Mouse (Mus musculus) brain, embryonic 14.5 days (tissue): ENCODE measurements around the gene Fbxw9. TPM values are rescaled to one million over a fixed set of nuclear protein-coding genes. Genes with fewer than 3 reads are reported as not detected.
A peak's percentile ranks its signal among the peaks of the same experiment; 100 is the strongest.

Source experiments
- DNase-seq: peaks from one replicate; pipeline ENCODE4 v3.0.0-alpha.2; 2011; ENCODE audit warnings: low read depth
- CTCF ChIP-seq: fragments of 200-500 bp; IDR thresholded peaks from 2 replicates; pipeline ENCODE4 v1.5.1; 2012; ENCODE audit warnings: inconsistent platforms, mild to moderate bottlenecking, moderate library complexity, borderline replicate concordance; ENCODE audit not compliant: insufficient read depth, insufficient read length; ENCODE audit errors: extremely low read depth
- POLR2A ChIP-seq: fragments of 200-500 bp; IDR thresholded peaks from 2 replicates; pipeline ENCODE4 v1.6.1; 2012; ENCODE audit warnings: mild to moderate bottlenecking, inconsistent platforms, borderline replicate concordance; ENCODE audit not compliant: poor library complexity, insufficient read depth, insufficient read length, severe bottlenecking; ENCODE audit errors: extremely low read depth
- polyA plus RNA-seq: library from polyadenylated mRNA; depleted of rRNA; stranded (reverse); fragments of >200 nt; gene quantifications from 2 replicates; pipeline ENCODE4 v1.2.3, GENCODE M21; 2012

Fbxw9 gene
- polyA plus RNA-seq, 1 experiment: 102 TPM

DNA sequence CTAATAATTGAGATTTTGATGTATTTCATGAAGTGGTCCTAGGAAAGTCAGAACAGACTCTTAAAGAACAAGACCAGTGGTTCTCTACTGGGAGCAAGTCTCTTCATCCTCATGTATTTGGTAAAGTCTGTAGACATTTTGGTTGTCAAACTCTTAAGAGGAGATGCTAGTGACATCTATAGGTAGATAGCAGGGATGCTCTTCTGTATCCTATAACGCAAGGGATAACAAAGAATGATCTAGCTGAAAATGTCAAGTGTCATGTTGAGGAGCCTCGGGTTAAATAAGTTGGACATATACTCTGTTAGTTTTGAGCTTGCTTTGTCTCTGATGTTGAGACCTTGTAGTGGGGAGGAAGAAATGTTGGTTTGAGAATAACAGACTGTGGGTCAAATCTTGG lies 31.9 kb upstream of the Fbxw9 start:
- TF ChIP-seq POLR2A (no peak), CTCF (no peak)
- peak; percentile 35 for DNase-seq

DNA sequence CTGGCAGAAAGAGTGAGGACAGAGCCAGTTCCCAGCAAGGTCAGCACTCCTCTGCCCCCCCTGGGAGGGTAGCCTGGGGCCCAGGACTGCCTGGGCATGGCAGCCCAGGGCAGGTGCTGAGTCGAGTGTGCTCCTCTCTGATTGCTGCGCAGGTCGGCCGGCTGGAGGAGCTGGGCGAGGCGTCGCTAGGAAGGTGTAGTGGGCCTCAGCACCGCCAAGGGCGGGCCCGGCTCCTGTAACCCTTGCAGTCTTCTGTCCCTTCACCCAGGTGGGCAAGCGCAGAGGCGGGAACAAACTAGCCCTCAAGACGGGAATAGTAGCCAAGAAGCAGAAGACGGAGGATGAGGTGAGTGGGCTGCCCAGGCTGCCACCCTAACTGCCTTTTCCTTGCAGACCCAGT lies 30.6 kb upstream of the Fbxw9 start:
- TF ChIP-seq POLR2A: no peak
- no peak for TF ChIP-seq CTCF
- no peak for DNase-seq

DNA sequence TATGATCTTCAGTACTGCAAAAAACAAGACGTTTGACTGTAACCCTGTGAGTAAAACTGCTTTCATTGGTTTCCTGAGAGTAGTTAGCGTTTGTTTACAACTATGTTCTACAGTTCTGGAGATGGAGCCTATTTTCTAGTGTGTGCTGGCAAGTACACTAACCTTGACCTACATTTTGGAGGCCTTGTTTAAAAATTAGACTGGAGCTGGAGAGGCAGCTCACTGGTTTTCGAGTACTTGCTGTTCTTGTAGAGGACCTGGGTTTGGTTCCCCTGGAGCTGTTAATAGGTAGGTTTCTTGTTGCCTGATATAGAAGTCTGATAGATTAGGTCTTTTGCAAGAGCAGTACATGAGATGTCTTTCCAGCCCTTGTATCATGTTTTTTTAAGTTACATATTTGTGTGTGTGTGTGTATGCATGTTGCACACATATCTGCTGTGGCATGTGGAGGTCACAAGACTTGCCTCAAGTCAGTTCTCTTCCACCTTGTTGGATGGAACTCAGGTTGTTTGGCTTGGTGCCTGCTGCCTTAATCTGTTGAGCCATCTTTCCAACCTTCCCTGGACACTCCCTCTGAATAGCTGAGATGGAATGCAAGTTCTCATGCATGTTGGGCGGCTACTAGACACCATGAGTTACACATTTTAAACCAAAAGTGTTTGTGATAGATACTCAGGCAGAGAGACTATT lies 27.1 kb upstream of the Fbxw9 start:
- TF ChIP-seq POLR2A (no peak), CTCF (no peak)
- no peak for DNase-seq

DNA sequence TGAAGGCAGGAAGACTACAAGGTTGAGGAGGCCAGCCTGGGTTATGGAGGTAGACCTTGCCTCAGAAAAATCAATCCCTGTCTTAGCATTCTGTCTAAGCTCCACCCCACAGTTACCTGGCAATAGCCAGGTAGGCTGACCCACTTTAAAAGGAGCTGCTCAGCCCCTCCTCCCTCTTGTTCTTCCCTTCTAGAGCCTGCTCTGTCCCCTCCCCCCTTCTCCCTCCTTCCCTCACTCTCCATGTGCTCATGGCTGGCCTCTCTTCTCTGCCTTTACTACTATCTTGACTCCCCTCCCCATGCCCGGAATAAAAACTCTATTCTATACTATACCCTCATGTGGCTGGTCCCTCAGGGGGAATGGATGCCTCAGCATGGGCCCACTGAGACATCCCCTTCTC lies 26.0 kb upstream of the Fbxw9 start:
- no peak for TF ChIP-seq CTCF
- no peak for TF ChIP-seq POLR2A
- no peak for DNase-seq

DNA sequence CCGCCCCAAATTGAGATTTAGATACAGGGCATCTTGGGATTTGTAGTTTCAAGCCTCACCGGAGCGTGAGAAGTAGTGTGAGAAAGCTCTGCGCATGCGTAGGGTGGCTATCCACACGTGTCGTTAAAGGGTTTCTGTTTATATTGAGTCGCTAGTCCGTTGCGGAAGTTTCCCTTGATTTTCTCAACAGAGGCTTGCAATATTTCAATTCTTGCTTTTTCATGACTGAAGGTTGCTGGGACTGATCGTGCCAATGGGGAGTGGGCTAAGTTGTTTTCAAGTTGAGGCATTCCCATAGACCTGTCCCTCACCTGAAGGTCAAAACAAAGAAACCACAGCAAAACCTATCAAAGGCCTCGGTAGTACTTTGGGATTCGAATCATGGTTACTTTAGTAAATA lies 25.1 kb upstream of the Fbxw9 start:
- TF ChIP-seq POLR2A: no peak
- no peak for TF ChIP-seq CTCF
- DNase-seq: peak; percentile 92

DNA sequence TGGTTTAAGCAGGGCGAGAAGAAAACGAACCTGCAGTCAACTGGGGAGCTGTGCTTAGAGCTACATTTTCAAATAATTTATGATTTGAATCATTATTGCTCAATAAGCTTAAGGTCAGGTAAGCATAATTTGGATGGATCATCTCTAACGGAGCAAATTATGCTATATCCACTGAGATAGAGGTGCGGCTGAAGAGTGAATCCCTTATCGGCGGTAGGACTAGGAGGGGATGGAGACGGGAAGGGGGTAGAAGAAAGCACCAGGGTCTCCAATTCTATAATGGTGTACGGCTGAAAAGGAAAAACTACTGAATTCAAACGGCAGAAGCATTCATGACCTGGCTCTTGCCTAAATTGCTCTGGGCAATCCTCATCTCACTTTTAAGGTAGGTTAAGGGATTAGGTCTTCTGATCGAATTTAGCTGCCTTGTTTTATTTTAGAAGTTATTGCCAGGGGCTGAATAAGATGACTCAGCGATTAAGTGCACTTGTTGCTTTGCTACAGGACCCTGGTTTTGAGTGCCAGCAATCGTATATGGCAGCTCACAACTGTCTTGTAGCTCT lies 24.6 kb upstream of the Fbxw9 start:
- TF ChIP-seq CTCF (no peak), POLR2A (no peak)
- DNase-seq: no peak

DNA sequence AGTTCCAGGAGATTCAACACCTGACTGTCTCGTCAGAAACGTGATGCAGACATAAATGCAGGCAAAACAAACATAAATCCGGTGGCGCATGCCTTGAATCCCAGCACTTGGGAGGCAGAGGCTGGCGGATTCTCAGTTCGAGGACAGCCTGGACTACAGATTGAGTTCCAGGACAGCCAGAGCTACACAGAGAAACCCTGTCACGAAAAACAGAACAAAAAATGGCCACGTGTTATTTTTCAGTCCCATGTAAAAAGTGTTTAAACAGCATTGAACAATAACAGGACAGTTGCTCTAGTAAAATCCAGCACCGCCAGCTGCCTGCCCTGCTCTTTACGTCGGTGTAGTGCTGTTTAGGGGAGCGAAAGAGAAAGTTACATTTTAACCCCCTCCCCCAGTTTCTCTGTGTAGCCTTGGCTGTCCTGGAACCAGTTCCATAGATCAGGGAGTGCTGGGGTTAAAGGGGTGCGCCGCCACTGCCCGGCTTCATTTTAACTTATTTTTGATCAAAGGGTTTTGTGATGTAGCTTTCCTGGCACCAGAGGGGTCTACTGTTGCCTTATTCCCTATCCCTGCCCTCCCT lies 24.0 kb upstream of the Fbxw9 start:
- TF ChIP-seq POLR2A (no peak), CTCF (no peak)
- peak; percentile 36 for DNase-seq

DNA sequence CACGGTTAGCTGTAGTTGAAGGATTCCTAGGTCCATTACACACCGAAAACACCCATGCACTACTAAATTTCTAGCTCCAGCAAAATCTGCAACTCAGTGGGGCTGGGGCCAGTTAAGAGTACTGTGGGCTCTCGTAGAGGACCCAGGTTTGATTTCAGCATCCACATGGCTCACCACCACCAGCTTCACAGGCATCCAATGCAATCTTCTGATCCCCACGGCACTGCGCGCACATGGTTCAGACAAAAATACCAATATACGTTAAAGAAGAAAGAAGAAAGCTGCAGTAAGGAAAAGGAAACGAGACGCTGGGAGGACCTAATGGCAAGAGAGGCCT lies 23.5 kb upstream of the Fbxw9 start:
- DNase-seq: no peak
- TF ChIP-seq POLR2A (no peak), CTCF (no peak)

DNA sequence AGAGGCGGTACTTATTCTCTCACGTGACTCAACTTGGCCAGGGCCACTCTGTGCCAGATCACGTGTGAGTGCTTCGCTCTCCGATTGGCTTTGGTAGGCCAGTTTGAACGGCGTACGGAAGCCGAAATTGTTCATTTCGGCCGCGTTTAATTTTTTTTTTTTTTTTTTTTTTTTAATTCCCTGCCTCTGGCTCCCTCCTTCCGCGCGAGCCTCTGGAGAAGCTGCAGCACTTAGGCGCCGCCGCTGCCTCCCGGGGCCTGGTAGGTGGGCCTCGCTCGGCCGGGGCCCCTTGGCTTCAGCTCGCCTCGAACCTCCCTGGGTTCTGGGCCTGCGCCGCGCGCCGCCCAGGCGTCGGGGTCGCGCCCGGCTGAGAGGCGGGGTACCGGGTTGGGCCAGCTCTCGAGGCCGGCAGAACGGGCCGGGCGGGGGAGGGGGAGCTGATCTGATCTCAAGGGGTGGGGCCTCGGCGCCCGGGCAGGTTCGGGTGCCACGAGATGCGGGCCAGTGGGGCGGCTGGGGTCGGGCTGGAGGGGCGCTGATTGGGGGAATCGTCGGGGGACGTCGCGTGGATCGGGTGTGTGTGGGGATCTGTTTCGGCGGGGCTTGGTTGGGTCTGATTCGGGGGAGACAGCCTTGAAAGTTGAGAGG lies 23.0 kb upstream of the Fbxw9 start, which contains the start of gene Tnpo2:
Gene Tnpo2 (plus strand): TSS at position 198 of the 648 bp plus-strand sequence.
- TF ChIP-seq CTCF: no peak
- TF ChIP-seq POLR2A: 0 out of 2 replicates have a peak, but pooled peaks have one; percentile 8
- peak; percentile 99 for DNase-seq

DNA sequence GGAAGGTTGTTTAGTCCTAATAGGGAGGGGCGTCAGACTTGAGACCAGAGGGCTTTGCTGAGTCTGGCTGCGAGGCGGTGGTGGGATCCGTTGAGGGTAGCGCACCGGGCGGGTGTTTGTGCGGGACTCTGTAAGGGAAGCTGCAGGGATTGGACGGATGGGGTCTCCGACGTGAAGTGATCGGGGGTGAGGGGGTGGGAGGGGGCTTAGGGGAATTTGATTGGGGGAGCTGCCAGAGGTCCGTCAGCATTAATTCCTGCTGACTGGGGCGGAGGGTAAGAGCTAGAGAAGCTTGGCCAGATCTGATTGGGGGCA lies 22.5 kb upstream of the Fbxw9 start:
- TF ChIP-seq POLR2A: 0 out of 2 replicates have a peak, but pooled peaks have one; percentile 0
- TF ChIP-seq CTCF: no peak
- peak; percentile 81 for DNase-seq

DNA sequence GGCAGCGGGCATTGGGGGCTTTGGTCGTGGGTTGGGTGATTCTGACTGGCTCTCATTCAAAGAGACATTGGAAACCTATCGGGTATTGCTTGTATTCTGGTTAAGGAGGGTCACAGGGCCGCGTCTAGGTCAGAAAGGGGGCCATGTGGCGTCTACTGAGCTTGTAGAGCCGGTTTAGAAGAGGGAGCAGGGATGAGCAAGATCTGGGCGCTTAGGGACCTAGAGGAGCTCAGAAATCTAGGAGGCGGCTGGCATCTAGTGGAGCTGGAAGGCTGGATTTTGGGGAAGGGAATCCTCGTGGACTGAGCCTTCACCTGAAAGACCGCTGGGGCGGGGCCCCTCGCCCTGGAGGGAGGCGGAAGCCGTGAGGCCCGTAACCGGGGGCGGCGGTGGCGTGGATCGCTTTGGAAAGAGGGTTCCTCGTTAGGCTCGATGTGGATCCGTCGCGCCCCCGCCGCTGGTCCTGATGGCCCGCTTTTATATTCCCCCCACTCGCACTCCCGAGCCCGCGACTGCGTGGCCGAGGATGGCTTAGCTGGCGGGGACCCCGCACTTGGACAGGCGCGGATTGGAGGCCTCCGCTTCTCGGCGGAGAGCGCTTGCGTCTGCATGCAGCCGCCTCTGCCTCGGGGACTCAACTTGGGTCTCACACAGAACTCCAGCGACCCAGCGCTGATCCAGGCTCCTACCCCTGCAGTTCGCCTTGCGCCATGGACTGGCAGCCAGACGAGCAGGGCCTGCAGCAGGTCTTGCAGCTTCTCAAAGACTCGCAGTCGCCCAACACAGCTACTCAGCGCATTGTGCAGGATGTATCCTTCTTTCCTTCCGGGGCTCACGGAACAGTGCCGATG lies 21.9 kb upstream of the Fbxw9 start:
- no peak for TF ChIP-seq CTCF
- DNase-seq: peak; percentile 54
